Mouse (Mus musculus): Measurements from ENCODE around the gene Agbl3. TPM values are rescaled to one million over a fixed set of nuclear protein-coding genes. Genes with fewer than 3 reads are reported as not detected.

Agbl3 gene
- polyA plus RNA-seq, 1 experiment: 5.1 TPM

- TF ChIP-seq POLR2A (IDR thresholded peaks at IDR 0.05; ENCODE audit: borderline replicate concordance, extremely low read depth, low read depth, low read length): no peak
- no peak for TF ChIP-seq CTCF (IDR thresholded peaks at IDR 0.05; ENCODE audit: insufficient read depth, low read length)
- peaks cover 5% of the 10 kb centered on the region; the same call in 1 of the 2 replicates for H3K4me1 ChIP-seq (ENCODE audit: control insufficient read depth, insufficient read depth, low read length)
- no peak for DNase-seq
- 56% methylated on average over 4 of the region's 4 CpGs for WGBS
- H3K4me3 ChIP-seq (replicated peaks; ENCODE audit: extremely low read depth, low read depth, low read length): no peak overlapping the region
Observed at GRCm38 (mm10) chr6:34906661-34907060, 126.4 kb downstream of the Agbl3 start.

- 27% methylated on average over 2 of the region's 2 CpGs for WGBS
- Histone ChIP-seq H3K4me1 (ENCODE audit: control insufficient read depth, insufficient read depth, low read length) (peaks cover 5% of the 10 kb centered on the region; the same call in 1 of the 2 replicates), H3K4me3 (replicated peaks; ENCODE audit: extremely low read depth, low read depth, low read length) (no peak overlapping the region)
- no peak for DNase-seq
- no peak for TF ChIP-seq CTCF (IDR thresholded peaks at IDR 0.05; ENCODE audit: insufficient read depth, low read length)
- TF ChIP-seq POLR2A (IDR thresholded peaks at IDR 0.05; ENCODE audit: borderline replicate concordance, extremely low read depth, low read depth, low read length): no peak
Observed at GRCm38 (mm10) chr6:34907121-34907614, 126.9 kb downstream of the Agbl3 start.

GRCm38 (mm10) chr6:34907696-34908260 is 127.5 kb downstream of the Agbl3 start:
- DNase-seq: no peak
- TF ChIP-seq POLR2A (IDR thresholded peaks at IDR 0.05; ENCODE audit: borderline replicate concordance, extremely low read depth, low read depth, low read length): no peak
- no peak for TF ChIP-seq CTCF (IDR thresholded peaks at IDR 0.05; ENCODE audit: insufficient read depth, low read length)
- Histone ChIP-seq H3K4me3 (replicated peaks; ENCODE audit: extremely low read depth, low read depth, low read length) (no peak overlapping the region), H3K4me1 (ENCODE audit: control insufficient read depth, insufficient read depth, low read length) (peaks cover 5% of the 10 kb centered on the region; the same call in 1 of the 2 replicates)
- WGBS: 68% methylated on average over 18 of the region's 18 CpGs

Other genes starting within 250 kb of the Agbl3 start
- 24.4 and 37.4 TPM in 2 replicates for gene Cald1, start 181.9 kb upstream of the Agbl3 start, polyA plus RNA-seq (2012; rRNA removed)
- 71.8 and 74.8 TPM in 2 replicates for gene Tmem140, start 82.7 kb downstream of the Agbl3 start, polyA plus RNA-seq (2012; rRNA removed)
- gene Cyren, start 97.6 kb downstream of the Agbl3 start, polyA plus RNA-seq (2012; rRNA removed): 8.5 and 8.8 TPM in 2 replicates
- 25.4 and 30.4 TPM in 2 replicates for gene Wdr91, start 130.4 kb downstream of the Agbl3 start, polyA plus RNA-seq (2012; rRNA removed)
- gene Stra8, start 139.7 kb downstream of the Agbl3 start, polyA plus RNA-seq (2012; rRNA removed): not detected in 2 replicates
- gene Slc23a4, start 208.0 kb downstream of the Agbl3 start, polyA plus RNA-seq (2012; rRNA removed): 1.2 and 1.4 TPM in 2 replicates

All from lung, adult 2 months (tissue).